Mouse (Mus musculus) heart, adult 8-10 months (tissue): ENCODE results near the gene Ift20. TPM values are rescaled to one million over a fixed set of nuclear protein-coding genes. Genes with fewer than 3 reads are reported as not detected.
A peak's percentile ranks its signal among the peaks of the same experiment; 100 is the strongest.
"Not testable (repeated sequence)": the region's sequence is repeated elsewhere in the genome, so short reads cannot be mapped to it uniquely, and the experiment has no call there.

ENCODE experiments used
- DNase-seq: peaks from one replicate; pipeline ENCODE4 v3.0.0; 2022; ENCODE audit warnings: low spot score
- total RNA-seq, 4 experiments: library from RNA; stranded (reverse); gene quantifications; 2 replicates each; pipeline ENCODE4 v1.2.4; 2022

Ift20 gene
- total RNA-seq, 4 experiments from 2014 or later, result 30.3 to 36.6 (median 35.8) TPM

DNA sequence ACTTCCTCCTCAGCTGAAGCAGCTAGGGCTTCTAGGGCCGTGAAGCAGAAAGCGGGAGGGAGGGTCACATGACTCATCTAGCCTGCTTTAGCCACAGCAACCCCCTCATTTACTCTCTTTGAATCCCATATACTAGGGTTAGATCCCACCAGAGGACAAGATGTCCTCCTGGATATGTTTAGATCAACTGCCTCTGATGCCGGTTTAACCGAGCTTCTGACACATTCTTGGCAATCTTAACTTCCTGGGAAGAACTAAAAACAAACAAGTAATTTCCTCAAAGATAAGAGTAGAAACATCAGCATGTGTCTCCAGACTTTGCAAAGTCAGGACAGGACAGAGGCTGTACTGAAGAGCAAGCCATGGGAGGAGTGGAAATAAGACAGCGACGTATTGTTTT lies 30.6 kb downstream of the Ift20 start:
- peak; percentile 82 for DNase-seq

- DNase-seq, result no peak
Observed at GRCm38 (mm10) chr11:78567614-78568013, 31.5 kb downstream of the Ift20 start.

DNA sequence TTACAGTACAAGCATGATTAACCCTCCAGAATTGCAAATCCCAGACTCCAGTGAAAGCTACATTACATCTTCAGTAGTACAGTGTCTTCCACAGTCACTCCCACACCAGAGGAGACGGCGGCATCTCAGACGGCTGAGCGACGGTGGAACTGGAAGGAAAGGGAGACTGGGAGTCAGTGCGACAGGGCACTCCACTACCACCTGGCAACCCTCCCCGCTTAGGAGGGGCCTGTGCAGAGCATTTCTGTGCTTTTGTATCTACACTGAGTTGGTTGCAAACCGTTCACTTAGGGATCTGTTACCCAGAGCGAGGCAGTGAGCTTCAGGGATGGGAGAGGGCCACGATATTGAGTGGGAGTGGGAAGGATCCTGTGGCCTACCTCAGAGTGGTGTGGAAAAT lies 32.7 kb downstream of the Ift20 start:
- DNase-seq, result no peak

DNA sequence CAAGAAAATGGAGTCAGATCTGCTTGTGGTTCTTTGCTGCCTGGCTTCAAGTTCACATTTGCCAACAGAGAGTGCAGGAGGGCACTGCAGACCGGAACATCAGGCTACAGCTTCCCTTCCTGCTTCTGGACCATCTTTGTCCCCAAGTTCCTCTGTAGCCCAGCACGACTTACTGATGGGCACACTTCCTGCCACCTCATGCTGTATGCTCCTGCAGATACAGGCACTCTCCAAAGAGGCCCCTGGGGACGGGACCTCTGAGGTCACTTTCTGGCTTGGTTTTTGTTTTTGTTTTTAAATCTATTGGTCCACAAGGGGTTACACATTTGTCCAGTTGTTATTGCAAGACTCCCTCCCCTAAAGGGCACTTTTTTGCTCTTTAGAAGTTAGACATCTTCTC lies 33.6 kb downstream of the Ift20 start:
- DNase-seq, result no peak

GRCm38 (mm10) chr11:78571441-78571840 lies 35.3 kb downstream of the Ift20 start:
- DNase-seq, result no peak

GRCm38 (mm10) chr11:78571854-78572253 lies 35.7 kb downstream of the Ift20 start:
- no peak for DNase-seq

- not testable (repeated sequence) for DNase-seq
Observed at GRCm38 (mm10) chr11:78574031-78574430, 37.9 kb downstream of the Ift20 start.

DNA sequence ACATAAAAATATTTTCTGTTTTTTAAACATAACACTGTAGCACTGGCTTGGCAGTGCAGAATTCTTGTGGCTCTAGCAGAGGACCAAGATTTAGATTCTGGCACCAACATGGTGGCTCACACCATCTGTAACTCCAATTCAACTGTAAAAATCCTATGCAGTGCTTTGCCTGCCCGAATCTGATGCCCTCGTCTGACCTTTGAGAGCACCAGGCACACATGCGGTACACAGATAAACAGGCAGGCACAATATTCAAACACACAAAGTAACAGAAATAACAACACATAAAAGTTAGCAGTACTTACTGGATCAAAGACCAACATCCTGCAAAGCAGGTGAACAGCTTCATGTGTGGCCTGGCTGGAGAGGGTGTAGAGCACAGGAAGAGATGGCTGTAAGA lies 38.4 kb downstream of the Ift20 start:
- no peak for DNase-seq

DNA sequence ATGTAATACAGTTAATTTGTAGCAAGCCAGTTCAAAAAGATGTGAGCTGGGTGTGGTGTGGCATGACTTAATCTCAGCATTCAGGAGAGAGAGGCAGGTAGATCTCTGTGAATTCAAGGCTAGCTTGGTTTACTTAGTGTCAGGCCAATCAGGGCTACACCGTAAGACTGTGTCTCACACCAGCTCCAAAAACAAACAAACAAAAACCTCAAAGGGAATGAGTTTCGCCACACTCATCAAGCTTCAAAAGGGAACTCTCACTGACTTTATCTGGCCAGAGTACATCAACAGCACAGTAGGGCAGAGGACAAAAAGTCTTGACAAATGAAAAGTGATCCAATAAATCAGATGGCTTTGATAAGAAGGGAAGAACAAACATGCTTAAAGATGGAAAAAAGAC lies 38.8 kb downstream of the Ift20 start:
- DNase-seq, result no peak

DNA sequence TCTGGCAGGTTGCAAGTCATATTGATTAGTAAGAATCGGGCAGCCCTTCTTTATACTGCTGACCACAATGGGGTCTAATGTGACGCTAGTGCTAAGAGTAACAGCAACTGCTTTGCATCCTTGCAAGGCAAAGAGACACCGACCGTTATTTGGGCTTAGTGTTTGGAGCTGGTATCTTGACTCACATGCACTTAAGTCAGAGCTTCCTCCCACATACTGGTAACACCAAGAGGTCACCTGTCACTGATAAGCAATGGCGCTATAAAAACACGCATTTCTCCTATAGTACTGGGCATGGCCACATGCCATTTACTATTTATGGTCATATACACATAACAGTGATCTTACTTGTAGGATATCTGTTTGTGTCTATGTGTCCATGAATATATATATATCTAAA lies 46.7 kb downstream of the Ift20 start:
- DNase-seq, result no peak

DNA sequence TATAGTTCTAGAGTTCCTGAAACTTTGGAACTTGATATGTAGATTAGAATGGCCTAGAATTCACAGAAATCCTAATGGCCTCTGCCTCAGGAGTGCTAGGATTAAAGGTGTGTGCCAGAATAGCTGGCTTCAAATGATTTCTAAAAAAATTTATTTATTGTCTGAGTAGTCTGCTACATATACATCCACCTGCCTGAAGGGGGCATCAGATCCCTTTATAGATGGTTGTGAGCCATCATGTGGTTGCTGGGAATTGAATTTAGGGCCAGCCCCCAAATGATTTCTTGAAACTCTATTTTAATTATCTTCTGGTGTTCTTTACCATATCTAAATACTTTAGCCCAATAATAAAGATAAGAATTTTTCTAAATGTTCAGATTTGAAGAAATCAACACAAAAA lies 49.9 kb downstream of the Ift20 start:
- no peak for DNase-seq

DNA sequence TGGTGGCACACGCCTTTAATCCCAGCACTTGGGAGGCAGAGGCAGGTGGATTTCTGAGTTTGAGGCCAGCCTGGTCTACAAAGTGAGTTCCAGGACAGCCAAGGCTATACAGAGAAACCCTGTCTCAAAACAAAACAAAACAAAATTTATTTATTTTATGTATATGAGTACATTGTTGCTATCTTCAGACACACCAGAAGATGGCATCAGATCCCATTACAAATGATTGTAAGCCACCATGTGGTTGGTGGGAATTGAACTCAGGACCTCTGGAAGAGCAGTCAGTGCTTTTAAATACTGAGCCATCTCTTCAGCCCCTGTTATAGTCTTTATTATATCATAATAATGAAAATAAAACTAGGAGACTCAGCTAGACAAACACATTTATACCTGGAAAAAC lies 51.5 kb downstream of the Ift20 start:
- not testable (repeated sequence) for DNase-seq

Other genes starting within 250 kb of the Ift20 start
- 1 to 10 TPM in 1 of 4 experiments, under 1 TPM in 3; 0.38 to 1.3 (median 0.61) TPM for gene BC030499, start 245.5 kb upstream of the Ift20 start, total RNA-seq
- gene Spag5, start 234.8 kb upstream of the Ift20 start, total RNA-seq, result under 1 TPM; 0.31 to 0.57 (median 0.46) TPM
- 1 to 10 TPM in 3 of 4 experiments, under 1 TPM in 1; 0.75 to 1.8 (median 1.3) TPM for gene Aldoc, start 213.4 kb upstream of the Ift20 start, total RNA-seq
- 10 to 100 TPM; 24.6 to 27.1 (median 25.1) TPM for gene Pigs, start 207.9 kb upstream of the Ift20 start, total RNA-seq
- gene Unc119, start 192.9 kb upstream of the Ift20 start, total RNA-seq, result 1 to 10 TPM; 3.5 to 6.8 (median 4.8) TPM
- gene Foxn1, start 149.8 kb upstream of the Ift20 start, total RNA-seq, result not detected
- not detected for gene Slc13a2, start 114.1 kb upstream of the Ift20 start, total RNA-seq
- gene Slc46a1, start 70.7 kb upstream of the Ift20 start, total RNA-seq, result 1 to 10 TPM; 1.4 to 3.3 (median 1.9) TPM
- gene Sarm1, start 38.6 kb upstream of the Ift20 start, total RNA-seq, result under 1 TPM; 0.38 to 0.81 (median 0.48) TPM
- gene Vtn, start 37.3 kb upstream of the Ift20 start, total RNA-seq, result 10 to 100 TPM; 14.3 to 19.1 (median 17.1) TPM
- gene Sebox, start 32.9 kb upstream of the Ift20 start, total RNA-seq, result not detected
- gene Tmem199, start 24.2 kb upstream of the Ift20 start, total RNA-seq, result 10 to 100 TPM; 11.2 to 12.9 (median 12.5) TPM
- gene Poldip2, start 24.2 kb upstream of the Ift20 start, total RNA-seq, result 100 to 1,000 TPM; 141 to 157 (median 151) TPM
- gene Tnfaip1, start within 50 bp of the Ift20 start, total RNA-seq, result 10 to 100 TPM; 33.8 to 41.8 (median 37.6) TPM
- 1 to 10 TPM; 3.4 to 5.5 (median 4.3) TPM for gene Tmem97, start 14.4 kb downstream of the Ift20 start, total RNA-seq
- gene Nlk, start 161.0 kb downstream of the Ift20 start, total RNA-seq, result 10 to 100 TPM; 11.7 to 15.2 (median 12.4) TPM
- 10 to 100 TPM; 18.2 to 20.6 (median 18.8) TPM for gene Ccnq, start 215.4 kb downstream of the Ift20 start, total RNA-seq